ENCODE assay signal across 9 mouse cellular contexts in the genomic region with DNA sequence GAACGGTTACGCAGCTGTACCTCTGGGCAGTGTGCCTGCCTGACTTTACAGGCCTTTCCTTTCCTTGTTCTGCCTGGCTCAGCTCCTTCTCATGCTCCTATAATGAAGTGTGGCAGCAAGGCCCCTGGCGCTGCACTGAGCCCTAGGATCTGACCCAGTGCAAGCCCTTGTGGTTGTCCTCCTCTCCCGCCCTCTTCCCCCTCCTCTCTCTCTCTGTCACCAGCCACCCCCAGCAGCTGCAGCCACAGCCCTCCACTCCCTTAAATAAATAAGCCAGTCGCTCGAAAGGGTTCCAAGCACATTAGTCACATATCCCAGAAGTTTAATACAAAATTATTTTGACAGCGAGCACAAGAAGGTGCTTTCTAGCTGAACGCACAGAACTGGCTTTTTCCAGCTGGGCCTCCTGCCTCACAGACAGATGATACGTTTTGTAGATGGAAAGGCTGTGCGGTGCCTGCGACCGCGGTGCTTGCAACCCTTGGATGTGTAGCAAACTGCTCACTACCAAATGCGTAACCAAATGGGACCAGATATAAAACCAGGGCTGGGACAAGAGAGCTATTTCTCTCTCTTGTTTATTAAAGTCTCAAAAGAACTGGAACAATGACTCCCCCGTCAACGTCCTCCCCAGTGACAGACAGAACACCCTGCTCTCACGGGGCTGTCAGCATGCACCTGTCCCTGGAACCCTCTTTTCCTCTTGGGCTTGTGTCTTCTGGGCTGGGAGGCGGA.
DNase-seq lines count a peak whose midpoint lies in the region; ATAC-seq and TF ChIP-seq lines count a peak whose summit lies in the region.
"Had no signal": no experiment of that assay in that cellular context is flagged by ENCODE, and none has a peak within 500 bp of the region (broad histone marks: within the 10 kb centered on the region; RNA-seq: fewer than 3 reads in every experiment).

No protein-coding gene starts in this region.

- H3K9me3 ChIP-seq in hindbrain, postnatal 0 days (ENCODE audit: low read length): no peaks in the 10 kb centered on the region
- H3K9me3 ChIP-seq in midbrain, embryonic 13.5 days: no peaks in the 10 kb centered on the region

- H3K4me2 ChIP-seq in hindbrain, postnatal 0 days (ENCODE audit: low read depth, low read length): 0 out of 2 replicates have a peak overlapping the region, but pooled peaks have one; percentile 6
- H3K4me2 ChIP-seq in midbrain, embryonic 13.5 days (replicated peaks): 0 out of 2 replicates have a peak overlapping the region, but pooled peaks have one; percentile 6

- peak overlapping the region; percentile 24 for H3K9ac ChIP-seq in hindbrain, postnatal 0 days (replicated peaks; ENCODE audit: low read length)
- 0 out of 2 replicates have a peak overlapping the region, but pooled peaks have one; percentile 2 for H3K9ac ChIP-seq in midbrain, embryonic 13.5 days (replicated peaks)

- H3K4me3 ChIP-seq in hindbrain, postnatal 0 days (ENCODE audit: low read length): no peak overlapping the region
- H3K4me3 ChIP-seq in midbrain, embryonic 13.5 days (replicated peaks): no peak overlapping the region

- no peaks in the 10 kb centered on the region for H3K36me3 ChIP-seq in hindbrain, postnatal 0 days (ENCODE audit: insufficient read depth, low read length)
- no peaks in the 10 kb centered on the region for H3K36me3 ChIP-seq in midbrain, embryonic 13.5 days

- peak overlapping the region; percentile 58 for H3K27ac ChIP-seq in hindbrain, postnatal 0 days
- 0 out of 2 replicates have a peak overlapping the region, but pooled peaks have one; percentile 51 for H3K27ac ChIP-seq in midbrain, embryonic 13.5 days
- H3K27ac ChIP-seq: macrophage had no signal

- peak; percentile 34 for DNase-seq in thymus, postnatal 4 days
- DNase-seq in thymus, postnatal 25 days: no peak
- DNase-seq in gastrocnemius, adult 18-20 months (ENCODE audit: low spot score): peak; percentile 50
- DNase-seq in hindbrain, postnatal 0 days (ENCODE audit: low spot score): peak; percentile 56
- no peak for DNase-seq in ovary, postnatal 36 days (ENCODE audit: low spot score)
- no peak for DNase-seq in spleen, adult 12 weeks (ENCODE audit: low spot score)
- no peak for DNase-seq in right cerebral cortex, adult 18-20 months

- no peaks in the 10 kb centered on the region for H3K27me3 ChIP-seq in hindbrain, postnatal 0 days (ENCODE audit: insufficient read depth, low read length)
- H3K27me3 ChIP-seq in midbrain, embryonic 13.5 days: no peaks in the 10 kb centered on the region

- ATAC-seq in hindbrain, postnatal 0 days: peak; percentile 57; the same call in 1 of the 2 replicates
- peak; percentile 82 for ATAC-seq in midbrain, embryonic 13.5 days

- peaks cover 17% of the 10 kb centered on the region for H3K4me1 ChIP-seq in hindbrain, postnatal 0 days (ENCODE audit: insufficient read depth, low read length)
- H3K4me1 ChIP-seq in midbrain, embryonic 13.5 days (replicated peaks): peaks cover 35% of the 10 kb centered on the region

- 32% methylated on average over 18 of the region's 18 CpGs for WGBS in hindbrain, postnatal 0 days
- 36% methylated on average over 18 of the region's 18 CpGs for WGBS in midbrain, embryonic 13.5 days

- TF ChIP-seq CTCF in hindbrain, postnatal 0 days (IDR thresholded peaks at IDR 0.05; ENCODE audit: low read depth): no peak

Comparison
In these comparisons a context has a peak if more than half of its experiments do, and no peak if none do; other contexts are left out.
1. DNase-seq: peak in thymus, postnatal 4 days (single experiment), gastrocnemius, adult 18-20 months (single experiment) and hindbrain, postnatal 0 days (single experiment); none in thymus, postnatal 25 days (single experiment), ovary, postnatal 36 days (single experiment), spleen, adult 12 weeks (single experiment) and right cerebral cortex, adult 18-20 months (single experiment).